Mouse (Mus musculus): ENCODE data around the gene Ctla4.

DNA sequence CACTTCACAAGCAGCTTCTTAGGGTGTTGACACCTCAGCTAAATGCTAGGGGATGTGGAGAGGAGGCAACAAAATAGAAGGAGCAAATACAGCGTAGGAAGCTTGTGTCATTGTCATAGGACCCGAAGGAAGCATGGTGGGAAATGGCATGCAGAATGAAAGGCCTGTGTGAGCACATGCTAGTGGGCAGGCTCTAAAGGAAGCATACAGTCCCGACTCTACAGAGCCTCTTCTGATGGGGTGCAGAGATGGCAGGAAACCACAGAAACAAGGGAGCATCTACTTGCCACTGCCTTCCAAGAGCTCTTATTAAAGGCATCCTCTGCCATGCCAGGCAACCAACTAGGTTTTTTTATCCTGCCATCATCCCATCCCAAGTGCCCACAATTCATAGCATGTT, 20.7 kb downstream of the Ctla4 start:
- TF ChIP-seq CTCF (IDR thresholded peaks at IDR 0.05; ENCODE audit: borderline replicate concordance, insufficient read depth, low read length): no peak
- no peak for TF ChIP-seq POLR2A (IDR thresholded peaks at IDR 0.05; ENCODE audit: low read depth, low read length)
